8 mouse cellular contexts compared by ENCODE assay signal in the genomic region with DNA sequence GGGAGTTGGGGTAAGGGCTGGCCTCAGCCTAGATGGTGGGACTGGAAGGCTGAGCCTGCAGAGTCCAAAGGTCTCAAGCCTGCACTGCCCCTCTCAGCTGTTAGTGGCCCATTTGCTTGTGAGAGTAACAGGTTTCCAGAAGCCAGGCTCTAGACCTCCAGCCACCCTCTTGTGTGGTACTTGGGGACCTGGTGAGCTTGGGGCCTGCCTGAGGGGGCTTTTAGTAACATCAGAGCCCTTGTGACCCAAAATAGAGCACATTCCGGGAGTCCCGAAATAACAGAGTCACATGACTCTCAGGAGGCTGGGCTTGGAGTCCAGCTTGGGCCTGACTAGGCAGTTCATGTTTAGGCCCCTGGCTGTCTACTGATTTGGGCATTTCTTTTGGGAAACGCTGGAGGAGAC. TPM values are rescaled to one million over a fixed set of nuclear protein-coding genes. Genes with fewer than 3 reads are reported as not detected.
DNase-seq lines count a peak whose midpoint lies in the region; ATAC-seq lines count a peak whose summit lies in the region.

No protein-coding gene starts in this region.

- H3K27me3 ChIP-seq in embryonic facial prominence, embryonic 10.5 days (replicated peaks; ENCODE audit: low read depth, poor library complexity, severe bottlenecking) = peaks cover 21% of the 10 kb centered on the region
- no peaks in the 10 kb centered on the region for H3K27me3 ChIP-seq in hindbrain, embryonic 14.5 days (ENCODE audit: control insufficient read depth, insufficient read depth, low read length)
- peaks cover 51% of the 10 kb centered on the region for H3K27me3 ChIP-seq in liver, embryonic 12.5 days (replicated peaks)

- H3K27ac ChIP-seq in embryonic facial prominence, embryonic 10.5 days (replicated peaks) = peak overlapping the region; percentile 72
- no peak overlapping the region for H3K27ac ChIP-seq in hindbrain, embryonic 14.5 days
- H3K27ac ChIP-seq in liver, embryonic 12.5 days = peak overlapping the region; percentile 27; the same call in 1 of the 2 replicates

- DNase-seq in adrenal gland, postnatal 10 days = peak; percentile 55
- DNase-seq in adrenal gland, postnatal 25 days = no peak
- no peak for DNase-seq in embryonic facial prominence, embryonic 10.5 days (ENCODE audit: low spot score)
- DNase-seq in hindbrain, embryonic 14.5 days (ENCODE audit: low spot score) = no peak
- DNase-seq in ovary, postnatal 14 days (ENCODE audit: low spot score) = no peak
- no peak for DNase-seq in right cerebral cortex, adult 2 months (ENCODE audit: low spot score in 2 of 2)
- DNase-seq in left cerebral cortex, postnatal 14 days (ENCODE audit: low spot score in 2 of 2) = no peak

- 11% methylated on average over 3 of the region's 3 CpGs for WGBS in embryonic facial prominence, embryonic 10.5 days
- WGBS in hindbrain, embryonic 14.5 days = 19% methylated on average over 3 of the region's 3 CpGs
- WGBS in liver, embryonic 12.5 days (ENCODE audit: insufficient replicate concordance) = 30% methylated on average over 3 of the region's 3 CpGs

- peak overlapping the region; percentile 8; the same call in 1 of the 2 replicates for H3K9ac ChIP-seq in hindbrain, embryonic 14.5 days
- H3K9ac ChIP-seq in liver, embryonic 12.5 days = peak overlapping the region; percentile 1; the same call in 1 of the 2 replicates

- intact Hi-C loops in left cerebral cortex, postnatal 14 days (cut with DNase I) = loop anchor here (5.0 kb wide), 2 partner anchors 77 to 83 kb away; no protein-coding TSS in a partner anchor

- H3K4me2 ChIP-seq in hindbrain, embryonic 14.5 days (replicated peaks) = peak overlapping the region; percentile 93
- H3K4me2 ChIP-seq in liver, embryonic 12.5 days = peak overlapping the region; percentile 92

- no peak for ATAC-seq in hindbrain, embryonic 14.5 days (ENCODE audit: low FRiP score)
- no peak for ATAC-seq in liver, embryonic 12.5 days

- peaks cover 75% of the 10 kb centered on the region for H3K4me1 ChIP-seq in embryonic facial prominence, embryonic 10.5 days
- peaks cover 71% of the 10 kb centered on the region for H3K4me1 ChIP-seq in hindbrain, embryonic 14.5 days (replicated peaks; ENCODE audit: control insufficient read depth, insufficient read depth, low read length)
- H3K4me1 ChIP-seq in liver, embryonic 12.5 days = peaks cover 69% of the 10 kb centered on the region

- no peaks in the 10 kb centered on the region for H3K9me3 ChIP-seq in embryonic facial prominence, embryonic 10.5 days
- H3K9me3 ChIP-seq in hindbrain, embryonic 14.5 days (ENCODE audit: control insufficient read depth, low read length) = no peaks in the 10 kb centered on the region
- H3K9me3 ChIP-seq in liver, embryonic 12.5 days (replicated peaks) = no peaks in the 10 kb centered on the region

- H3K4me3 ChIP-seq in embryonic facial prominence, embryonic 10.5 days = peak overlapping the region; percentile 89
- H3K4me3 ChIP-seq in hindbrain, embryonic 14.5 days (replicated peaks; ENCODE audit: low read length) = no peak overlapping the region
- peak overlapping the region; percentile 77; the same call in 1 of the 2 replicates for H3K4me3 ChIP-seq in liver, embryonic 12.5 days

- no peaks in the 10 kb centered on the region for H3K36me3 ChIP-seq in embryonic facial prominence, embryonic 10.5 days (replicated peaks)
- no peaks in the 10 kb centered on the region for H3K36me3 ChIP-seq in hindbrain, embryonic 14.5 days (replicated peaks; ENCODE audit: control insufficient read depth, insufficient read depth)
- H3K36me3 ChIP-seq in liver, embryonic 12.5 days = no peaks in the 10 kb centered on the region

RNA-seq across cellular contexts. Expression of a gene that starts 3.4 kb away (rescaled TPM):
- 10 to 100 TPM; 49.3 to 75.6 TPM for total RNA-seq in adrenal gland, postnatal 10 days (2021)
- total RNA-seq in adrenal gland, postnatal 25 days (2021) = 47.8 and 51.5 TPM in 2 replicates
- 8.8 and 9.3 TPM in 2 replicates for polyA plus RNA-seq in embryonic facial prominence, embryonic 10.5 days (2016; fragmentation: Nextera tagmentation; extraction: Ambion mirVana)
- polyA plus RNA-seq in hindbrain, embryonic 14.5 days (2014; fragmentation: Nextera tagmentation; extraction: Ambion mirVana) = 2.4 and 2.7 TPM in 2 replicates
- polyA plus RNA-seq in liver, embryonic 12.5 days (2016; fragmentation: Nextera tagmentation; extraction: Ambion mirVana) = 3.9 and 4.2 TPM in 2 replicates
- 10 to 100 TPM; 15.6 to 16.2 TPM for total RNA-seq in left cerebral cortex, postnatal 14 days (2021)
